Mouse (Mus musculus): ENCODE data around the gene Fbxo17. TPM values are rescaled to one million over a fixed set of nuclear protein-coding genes. Genes with fewer than 3 reads are reported as not detected.

Fbxo17 gene
- polyA plus RNA-seq, 1 experiment = 0.89 TPM

DNA sequence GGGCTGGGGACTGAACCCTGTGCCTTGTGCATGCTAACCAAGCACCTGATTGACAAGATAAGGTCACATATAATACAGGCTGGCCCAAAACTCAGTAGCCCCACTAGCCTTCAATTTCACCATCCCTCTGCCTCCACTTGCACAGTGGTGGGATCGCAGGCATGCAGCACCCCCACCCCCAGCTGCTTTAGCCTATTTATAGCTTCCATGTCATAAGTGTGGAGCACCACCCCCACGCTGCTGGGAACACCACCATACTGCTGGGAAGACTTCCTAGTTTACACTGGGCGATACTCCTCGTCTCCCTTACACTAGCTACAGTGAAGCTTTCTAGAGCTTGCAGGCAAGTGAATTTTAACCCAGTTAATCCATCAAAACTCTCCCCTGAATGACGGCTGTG is 1.9 kb upstream of the Fbxo17 start:
- 77% methylated on average over 5 of the region's 5 CpGs for WGBS

DNA sequence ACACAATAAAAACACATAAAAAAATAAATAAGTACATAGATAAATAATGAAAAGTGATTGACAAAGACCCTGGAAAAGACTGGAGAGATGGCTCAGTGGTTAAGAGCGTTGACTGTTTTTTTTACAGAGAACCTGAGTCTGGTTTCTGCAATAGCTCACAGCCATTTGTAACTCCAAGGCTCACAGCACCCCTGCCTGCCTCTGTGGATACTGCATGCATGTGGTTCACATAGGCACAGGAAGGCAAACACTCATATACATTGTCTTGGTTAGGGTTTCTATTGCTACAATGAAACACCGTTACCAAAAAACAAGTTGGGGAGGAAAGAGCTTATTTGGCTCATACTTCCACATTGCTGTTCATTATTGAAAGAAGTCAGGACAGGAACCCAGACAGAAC is 1.0 kb upstream of the Fbxo17 start:
- no peak for DNase-seq (ENCODE audit: low read depth, low spot score)
- 94% methylated on average over 2 of the region's 2 CpGs for WGBS

More for the DNA sequence above, 1.9 kb upstream of the Fbxo17 start:
- DNase-seq (ENCODE audit: low read depth, low spot score) = no peak

GRCm38 (mm10) chr7:28717726-28718125 is 1.1 kb downstream of the Fbxo17 start:
- 76% methylated on average over 10 of the region's 10 CpGs for WGBS
- no peak for DNase-seq (ENCODE audit: low read depth, low spot score)

- no peak for DNase-seq (ENCODE audit: low read depth, low spot score)
- 56% methylated on average over 4 of the region's 4 CpGs for WGBS
Observed at GRCm38 (mm10) chr7:28719159-28719558, 2.6 kb downstream of the Fbxo17 start.

- WGBS = 75% methylated on average over 2 of the region's 2 CpGs
- no peak for DNase-seq (ENCODE audit: low read depth, low spot score)
Observed at GRCm38 (mm10) chr7:28719650-28720049, 3.0 kb downstream of the Fbxo17 start.

GRCm38 (mm10) chr7:28720753-28721537 is 4.3 kb downstream of the Fbxo17 start:
- no peak for DNase-seq (ENCODE audit: low read depth, low spot score)
- WGBS = 81% methylated on average over 3 of the region's 3 CpGs

- no peak for DNase-seq (ENCODE audit: low read depth, low spot score)
- WGBS = 96% methylated on average over 7 of the region's 7 CpGs
Observed at GRCm38 (mm10) chr7:28722079-28722478, 5.5 kb downstream of the Fbxo17 start.

DNA sequence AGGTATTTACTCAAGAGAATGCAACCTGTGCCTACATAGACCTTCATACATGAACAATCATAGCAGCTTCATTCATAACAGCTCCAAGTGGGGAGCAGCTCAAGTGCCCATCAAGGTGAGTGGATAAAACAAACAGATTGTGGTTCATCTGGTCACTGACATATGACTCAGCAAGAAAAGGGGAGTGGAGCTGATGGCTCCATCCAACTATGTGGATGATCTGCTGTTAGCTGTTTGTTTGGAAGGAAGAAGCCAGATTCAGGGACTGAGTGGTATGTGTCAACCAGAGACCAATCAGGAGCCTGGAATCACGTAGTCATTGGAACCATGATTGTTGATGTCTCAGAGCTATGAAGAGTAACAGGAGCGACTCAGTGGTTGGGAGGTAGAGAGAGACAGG is 8.0 kb downstream of the Fbxo17 start:
- DNase-seq (ENCODE audit: low read depth, low spot score) = no peak

GRCm38 (mm10) chr7:28726600-28726999 is 10.0 kb downstream of the Fbxo17 start:
- peak; percentile 18 for DNase-seq (ENCODE audit: low read depth, low spot score)
- 11% methylated on average over 14 of the region's 14 CpGs for WGBS

More for the DNA sequence above, 8.0 kb downstream of the Fbxo17 start:
- WGBS = 85% methylated on average over 2 of the region's 2 CpGs

GRCm38 (mm10) chr7:28727649-28728340 is 11.2 kb downstream of the Fbxo17 start:
- DNase-seq (ENCODE audit: low read depth, low spot score) = no peak
- WGBS = 55% methylated on average over 10 of the region's 10 CpGs

DNA sequence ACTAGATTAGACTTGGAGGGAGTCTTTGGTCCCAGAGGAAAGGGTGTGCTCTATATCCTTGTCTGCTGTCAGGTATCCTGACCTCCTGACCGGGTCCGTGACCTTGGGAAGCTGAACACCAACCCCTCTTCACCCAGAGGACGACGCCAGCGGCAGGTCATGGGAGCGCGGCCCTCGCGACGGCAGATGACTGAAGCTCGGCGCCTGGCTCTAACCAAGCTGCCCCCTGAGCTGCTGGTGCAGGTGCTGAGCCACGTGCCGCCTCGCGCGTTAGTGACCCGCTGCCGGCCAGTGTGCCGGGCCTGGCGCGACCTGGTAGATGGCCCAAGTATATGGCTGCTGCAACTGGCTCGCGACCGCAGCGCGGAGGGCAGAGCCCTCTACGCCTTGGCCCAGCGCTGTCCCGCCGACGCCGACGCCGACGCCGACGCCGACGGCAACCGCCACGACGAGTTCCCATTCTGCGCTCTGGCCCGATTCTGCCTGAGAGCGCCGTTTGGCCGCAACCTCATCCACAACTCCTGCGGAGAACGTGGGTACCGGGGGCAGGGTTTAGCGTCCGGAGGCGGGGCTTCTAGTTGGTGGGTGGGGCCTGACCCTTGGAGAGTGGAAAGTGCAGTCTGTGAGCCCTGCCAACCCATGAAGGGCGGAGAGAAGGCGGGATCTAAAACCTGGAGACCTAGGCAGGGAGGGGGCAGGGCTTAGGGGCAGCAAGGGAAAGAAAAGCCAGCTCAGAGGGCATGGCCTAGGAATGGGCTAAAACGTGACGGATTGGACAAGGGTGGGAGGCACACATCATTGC is 15.9 kb downstream of the Fbxo17 start:
- peak; percentile 78 for DNase-seq (ENCODE audit: low read depth, low spot score)
- 9% methylated on average over 58 of the region's 58 CpGs for WGBS

GRCm38 (mm10) chr7:28733211-28733610 is 16.6 kb downstream of the Fbxo17 start:
- WGBS = 24% methylated on average over 11 of the region's 11 CpGs

GRCm38 (mm10) chr7:28735701-28736100 is 19.1 kb downstream of the Fbxo17 start:
- 75% methylated on average over 6 of the region's 6 CpGs for WGBS
- DNase-seq (ENCODE audit: low read depth, low spot score) = no peak

More at GRCm38 (mm10) chr7:28733211-28733610, 16.6 kb downstream of the Fbxo17 start:
- DNase-seq (ENCODE audit: low read depth, low spot score) = no peak

- no peak for DNase-seq (ENCODE audit: low read depth, low spot score)
Observed at GRCm38 (mm10) chr7:28739829-28740228, 23.2 kb downstream of the Fbxo17 start.

DNA sequence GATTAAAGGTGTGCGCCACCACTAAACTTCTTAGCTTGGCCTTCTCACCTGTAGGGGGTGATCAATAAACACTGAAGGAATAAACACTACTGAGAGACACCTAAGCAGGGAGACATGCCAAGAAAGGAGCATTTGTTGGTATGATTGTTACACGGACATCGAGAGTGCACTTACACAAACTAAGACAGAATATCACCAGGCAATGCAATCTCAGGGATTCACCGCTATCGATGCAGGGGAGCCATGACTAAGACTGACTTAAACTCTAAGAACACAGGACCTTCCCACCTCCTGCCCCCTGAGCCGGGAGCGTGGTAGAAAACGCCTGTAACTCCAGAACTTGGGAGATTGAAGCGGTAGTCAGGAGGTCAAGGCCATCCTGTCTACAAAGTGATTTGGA is 24.3 kb downstream of the Fbxo17 start:
- DNase-seq (ENCODE audit: low read depth, low spot score) = no peak
- 15% methylated on average over 9 of the region's 9 CpGs for WGBS

More at GRCm38 (mm10) chr7:28739829-28740228, 23.2 kb downstream of the Fbxo17 start:
- WGBS = 93% methylated on average over 21 of the region's 21 CpGs

GRCm38 (mm10) chr7:28741368-28741708 is 24.7 kb downstream of the Fbxo17 start:
- WGBS = 0% methylated on average over 13 of the region's 13 CpGs
- no peak for DNase-seq (ENCODE audit: low read depth, low spot score)

- under 1% methylated on average over 39 of the region's 39 CpGs for WGBS
Observed at GRCm38 (mm10) chr7:28741709-28742438, 25.3 kb downstream of the Fbxo17 start, which contains the start of the genes Mrps12 and Sars2. Gene Mrps12, minus strand, starts transcription at chr7:28741820. Gene Sars2, plus strand, starts transcription at chr7:28741992.

GRCm38 (mm10) chr7:28749935-28750334 is 33.3 kb downstream of the Fbxo17 start:
- WGBS = 93% methylated on average over 7 of the region's 7 CpGs
- DNase-seq (ENCODE audit: low read depth, low spot score) = no peak

More at GRCm38 (mm10) chr7:28741709-28742438, 25.3 kb downstream of the Fbxo17 start, which contains the start of the genes Mrps12 and Sars2:
- peak; percentile 99 for DNase-seq (ENCODE audit: low read depth, low spot score)

DNA sequence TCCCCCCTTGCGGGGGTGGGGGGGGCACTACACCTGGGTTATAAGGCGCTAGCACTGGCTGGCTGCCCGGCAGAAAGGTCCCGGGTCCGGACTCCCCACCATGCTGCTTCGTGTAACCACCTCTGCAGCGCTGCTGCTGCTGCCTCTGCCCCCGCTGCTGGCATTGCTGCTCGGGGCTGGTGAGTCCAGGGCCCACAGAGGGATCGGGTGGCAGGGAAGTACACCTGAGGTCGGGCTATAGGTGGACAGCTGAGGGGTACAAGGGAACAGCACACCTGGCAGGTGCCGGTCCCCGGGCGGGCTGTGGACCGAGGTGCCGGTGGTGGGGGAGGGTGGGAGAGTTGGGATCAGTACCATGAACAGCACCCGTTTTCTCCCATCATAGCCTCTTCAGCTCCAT is 39.5 kb downstream of the Fbxo17 start, which contains the start of gene Ccer2:
Gene Ccer2 (plus strand): TSS at position 96 of the 400 bp plus-strand sequence.
- 2% methylated on average over 17 of the region's 17 CpGs for WGBS

More for the DNA sequence above, 39.5 kb downstream of the Fbxo17 start, which contains the start of gene Ccer2:
- DNase-seq (ENCODE audit: low read depth, low spot score) = no peak
